Mouse (Mus musculus): ENCODE results near the gene Mast1.

Mast1 gene

DNA sequence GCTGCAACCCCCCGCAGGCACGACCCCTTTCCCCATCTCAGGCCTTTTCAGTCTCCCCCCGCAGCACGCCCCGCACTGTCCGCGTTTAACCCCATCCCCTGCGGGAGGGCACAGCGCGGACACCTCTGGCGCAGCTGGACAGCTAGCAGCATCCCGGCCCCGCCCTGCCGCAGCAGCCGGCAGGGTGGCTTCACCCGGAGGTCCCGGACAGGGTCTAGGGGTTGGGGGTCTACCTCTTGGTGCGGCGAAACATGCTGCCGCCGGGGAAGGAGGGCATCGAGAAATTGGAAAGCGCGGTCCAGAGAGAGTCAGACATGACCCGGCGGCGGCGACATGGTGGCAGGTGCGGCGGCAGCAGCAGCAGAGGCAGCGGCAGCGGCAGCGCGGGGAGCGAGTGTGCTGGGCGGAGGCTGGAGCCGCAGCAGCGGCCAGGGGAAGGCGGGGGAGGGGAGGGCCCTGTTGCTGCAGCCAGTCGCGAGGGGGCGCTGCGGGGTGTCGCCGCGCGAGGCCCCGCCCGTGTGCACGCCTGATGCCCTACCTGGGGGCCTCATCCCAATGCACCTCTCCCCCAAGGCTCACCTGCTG lies at the start of gene Mast1:
Mast1 (minus strand) TSS at position 398 of the 585 bp plus-strand sequence.
- DNase-seq: peak; percentile 33

DNA sequence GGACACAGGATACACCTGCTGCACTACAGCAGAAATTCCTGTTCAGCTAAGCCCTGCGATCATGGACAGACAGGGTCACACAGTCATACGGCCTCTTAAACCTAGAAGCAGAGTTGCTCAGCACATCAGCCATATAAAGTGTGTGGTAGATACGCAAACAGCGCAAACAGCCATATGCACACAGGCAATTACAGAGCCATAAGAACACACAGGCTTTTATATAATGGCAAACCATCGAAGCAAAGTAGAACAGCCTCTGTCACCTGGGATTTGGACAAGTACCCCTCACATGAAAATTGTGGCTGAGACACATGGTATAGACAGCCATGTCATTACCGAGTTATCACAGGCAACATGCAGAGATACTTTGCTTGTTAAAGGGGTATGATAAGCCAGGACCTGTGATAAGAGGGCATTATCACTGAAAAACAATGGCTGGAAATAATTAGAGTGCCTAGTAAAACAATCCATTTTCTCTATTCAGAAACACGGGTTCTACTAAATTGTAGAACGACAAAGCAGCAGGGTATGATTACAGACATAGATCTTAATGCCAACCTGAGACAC lies 49.3 kb upstream of the Mast1 start:
- DNase-seq: no peak

DNA sequence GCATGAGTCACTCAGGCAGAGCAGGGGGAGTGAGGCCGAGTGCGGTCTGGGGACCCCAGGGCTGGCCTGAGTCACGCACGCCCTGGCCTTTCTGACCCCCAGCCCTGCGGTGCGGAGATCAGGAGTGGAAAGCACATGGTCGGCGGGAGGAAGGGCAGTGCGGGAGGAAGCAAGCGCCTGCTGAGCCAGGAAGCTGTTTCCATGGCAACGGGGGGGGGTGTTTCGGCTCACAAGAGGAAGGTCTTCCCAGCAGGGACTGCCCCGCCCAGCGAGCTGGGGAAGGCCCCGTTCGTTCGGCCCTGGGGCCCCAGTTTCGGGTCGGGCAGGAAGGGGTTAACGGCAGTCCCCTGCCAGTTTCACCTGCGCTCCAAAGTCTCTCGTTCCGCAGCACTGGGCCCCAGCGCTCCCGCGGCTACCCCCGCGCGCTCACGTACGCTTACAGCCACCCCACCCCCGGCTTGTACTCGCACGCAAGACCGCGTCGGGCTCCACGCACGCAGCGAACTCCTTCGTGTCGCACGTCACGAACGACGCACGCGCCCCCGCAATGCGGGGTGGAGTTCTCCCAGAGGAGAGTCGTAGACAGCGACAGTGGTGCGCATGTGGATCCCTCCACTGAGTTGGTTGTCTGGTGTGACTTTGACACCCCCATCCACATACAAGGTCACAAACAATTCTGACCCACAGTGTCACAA lies 48.7 kb upstream of the Mast1 start:
- peak; percentile 92 for DNase-seq

DNA sequence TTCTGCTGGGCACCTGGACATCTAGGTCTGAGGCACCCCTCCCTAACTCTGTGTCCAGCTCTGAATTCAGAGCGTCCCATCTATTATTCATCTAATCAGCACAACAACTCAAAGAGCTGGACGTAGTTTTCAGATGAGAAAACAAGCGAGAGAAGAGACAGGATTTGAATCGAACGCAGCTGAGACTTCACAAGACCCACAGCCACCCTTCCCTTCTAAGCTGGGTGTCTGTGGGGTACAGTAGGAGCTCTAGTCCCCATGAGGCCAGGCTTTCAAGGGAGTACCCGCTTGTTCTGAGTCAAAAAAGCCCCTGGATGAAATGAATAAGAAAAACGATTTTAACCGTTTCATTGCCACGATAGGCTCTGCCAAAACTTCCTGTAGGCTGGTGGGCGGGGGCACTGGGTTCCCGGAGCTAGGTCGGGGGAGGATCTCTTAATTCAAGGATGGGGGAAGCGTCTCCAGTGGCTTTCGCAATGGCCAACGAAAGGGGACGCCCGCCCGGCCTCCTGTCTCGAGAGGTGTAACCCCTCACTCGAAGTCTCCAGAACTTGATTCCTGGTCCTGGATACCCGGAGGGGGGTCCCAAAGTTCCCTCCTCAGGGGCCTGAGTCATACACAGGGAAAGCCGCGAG lies 48.0 kb upstream of the Mast1 start:
- no peak for DNase-seq

DNA sequence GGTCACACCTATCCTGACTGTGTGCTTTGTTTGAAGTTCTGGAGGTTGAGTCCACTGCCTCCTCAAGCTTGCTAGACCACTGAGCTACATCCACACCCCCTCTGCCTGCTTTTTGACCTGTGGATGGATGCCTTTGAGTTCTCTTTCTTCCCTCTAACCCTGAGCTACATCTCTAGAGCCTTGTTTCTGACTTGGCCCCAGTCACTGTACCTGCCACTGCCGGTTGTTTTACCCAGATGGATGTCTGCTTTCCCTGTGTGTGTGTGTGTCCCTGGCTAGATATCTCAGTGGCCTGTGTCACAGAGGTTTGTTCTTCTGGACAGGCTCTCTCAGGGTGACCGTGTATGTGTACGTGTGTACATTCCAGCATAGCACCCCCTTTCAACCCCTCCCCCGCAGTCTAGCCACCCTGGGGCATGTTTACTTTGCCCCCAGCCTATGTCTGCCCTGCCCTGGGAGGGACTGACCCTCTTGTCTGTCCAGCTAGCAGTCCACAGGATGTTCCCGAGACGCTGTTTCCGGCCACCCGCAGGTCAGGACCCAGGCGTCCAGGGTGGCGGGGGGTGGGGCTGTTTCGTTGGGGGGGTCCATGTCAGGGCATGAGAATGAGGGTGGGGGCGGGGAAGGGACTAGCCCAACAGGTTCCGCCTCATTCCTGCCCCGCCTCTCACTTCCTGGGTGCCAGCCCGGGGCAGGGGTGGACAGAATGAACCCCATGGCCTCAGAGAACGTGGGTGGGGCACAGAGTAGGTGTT lies 47.3 kb upstream of the Mast1 start:
- DNase-seq: peak; percentile 78

DNA sequence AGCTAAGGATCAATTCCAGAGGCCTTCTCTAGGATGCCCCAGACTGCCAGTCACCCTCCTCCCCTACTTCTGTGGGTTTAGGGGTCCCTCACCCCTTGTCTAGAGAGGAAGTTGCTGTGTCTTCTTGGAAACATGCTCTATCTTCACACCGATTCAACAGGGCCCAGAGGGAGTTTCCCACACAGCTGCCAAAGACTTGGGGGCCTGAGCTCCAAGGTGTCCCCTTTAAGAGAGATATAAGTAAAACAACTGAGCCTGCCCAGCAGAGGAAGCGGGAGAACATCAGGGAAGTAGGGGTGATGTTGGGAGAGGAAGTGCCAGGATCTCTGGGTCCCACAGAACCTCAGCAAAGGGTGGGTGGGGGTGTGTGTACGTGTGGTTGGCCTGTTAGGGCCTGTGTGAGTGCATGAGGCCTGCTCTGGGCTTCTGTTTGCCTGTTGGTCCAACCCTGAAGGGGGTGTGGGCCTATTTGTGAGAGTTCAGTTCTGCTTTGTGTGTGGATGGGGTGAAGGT lies 45.4 kb upstream of the Mast1 start:
- DNase-seq: no peak

DNA sequence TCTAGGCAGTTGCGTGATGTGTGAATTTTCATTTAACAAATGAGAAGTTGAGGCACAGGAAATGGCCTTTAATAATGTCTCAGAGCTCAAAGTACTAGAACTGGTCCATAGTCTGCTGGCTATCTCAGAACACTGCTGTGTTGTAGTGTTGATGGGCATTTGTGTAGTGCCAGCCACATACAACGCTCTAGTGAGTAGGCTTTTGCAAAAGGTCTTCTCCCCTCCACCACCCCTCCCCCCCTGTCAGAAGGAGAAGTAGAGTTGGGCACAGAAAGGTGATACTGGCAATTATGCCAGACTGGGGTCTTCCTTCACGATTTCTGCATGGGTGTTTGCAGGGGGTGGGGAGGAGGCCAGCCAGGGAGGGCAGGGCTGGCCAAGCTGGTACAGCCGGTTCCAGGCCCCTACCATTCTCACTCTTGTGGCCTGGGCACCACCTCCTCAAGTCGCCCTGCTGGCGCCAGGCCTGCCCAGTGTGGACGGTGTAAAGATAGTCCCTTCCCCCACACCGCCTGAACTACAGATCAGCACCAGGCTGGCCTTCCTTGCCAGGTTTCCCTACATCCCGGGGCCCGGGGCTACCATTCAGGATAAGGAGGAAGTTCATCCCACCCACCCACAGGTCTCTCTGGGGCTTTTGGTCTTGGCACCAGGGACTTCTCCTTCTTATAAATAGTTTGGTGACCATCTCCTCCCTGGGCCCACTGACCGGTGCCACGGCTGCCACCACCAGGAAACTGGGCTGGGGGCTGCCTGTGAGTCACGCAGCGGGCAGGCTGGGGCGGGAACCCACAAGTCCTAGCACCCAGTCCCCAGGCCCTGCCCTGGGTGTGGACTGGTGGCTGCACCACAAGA lies 44.7 kb upstream of the Mast1 start:
- peak; percentile 69 for DNase-seq

DNA sequence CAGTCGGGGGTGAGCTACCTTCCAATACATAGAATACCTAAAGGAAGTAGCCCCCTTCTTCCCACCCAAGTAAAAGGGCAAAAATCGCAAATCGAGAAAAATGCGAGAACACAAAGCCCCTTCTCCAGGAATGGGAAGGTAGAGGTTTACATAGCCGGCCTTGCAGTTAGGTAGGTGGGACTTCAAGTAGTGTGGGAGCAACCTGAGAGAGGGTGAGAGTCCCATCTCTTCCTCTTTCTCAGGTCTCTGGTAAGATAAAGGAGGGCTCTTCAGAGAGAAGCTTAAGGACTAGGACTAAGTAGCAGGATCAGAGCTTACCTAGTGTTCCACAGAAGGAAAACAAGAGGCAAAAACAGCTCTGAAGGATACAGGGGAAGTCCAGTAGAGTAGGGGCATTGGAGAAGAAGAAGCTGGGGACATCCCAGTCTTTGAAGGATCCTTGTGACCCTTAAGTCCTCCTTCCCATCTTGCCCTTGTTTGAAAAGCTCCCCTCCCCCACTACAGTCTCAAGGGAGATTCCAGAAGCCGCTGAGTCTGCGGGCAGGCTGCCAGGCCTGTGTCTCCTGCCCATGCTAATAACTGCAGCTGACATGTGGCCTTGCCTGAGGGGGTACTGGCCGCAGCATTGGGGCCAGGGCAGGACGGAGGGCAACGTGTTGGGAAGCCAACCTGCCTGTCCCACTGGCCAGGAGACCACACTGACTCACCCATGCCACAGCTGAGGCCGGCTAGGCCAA lies 43.6 kb upstream of the Mast1 start:
- peak; percentile 98 for DNase-seq

DNA sequence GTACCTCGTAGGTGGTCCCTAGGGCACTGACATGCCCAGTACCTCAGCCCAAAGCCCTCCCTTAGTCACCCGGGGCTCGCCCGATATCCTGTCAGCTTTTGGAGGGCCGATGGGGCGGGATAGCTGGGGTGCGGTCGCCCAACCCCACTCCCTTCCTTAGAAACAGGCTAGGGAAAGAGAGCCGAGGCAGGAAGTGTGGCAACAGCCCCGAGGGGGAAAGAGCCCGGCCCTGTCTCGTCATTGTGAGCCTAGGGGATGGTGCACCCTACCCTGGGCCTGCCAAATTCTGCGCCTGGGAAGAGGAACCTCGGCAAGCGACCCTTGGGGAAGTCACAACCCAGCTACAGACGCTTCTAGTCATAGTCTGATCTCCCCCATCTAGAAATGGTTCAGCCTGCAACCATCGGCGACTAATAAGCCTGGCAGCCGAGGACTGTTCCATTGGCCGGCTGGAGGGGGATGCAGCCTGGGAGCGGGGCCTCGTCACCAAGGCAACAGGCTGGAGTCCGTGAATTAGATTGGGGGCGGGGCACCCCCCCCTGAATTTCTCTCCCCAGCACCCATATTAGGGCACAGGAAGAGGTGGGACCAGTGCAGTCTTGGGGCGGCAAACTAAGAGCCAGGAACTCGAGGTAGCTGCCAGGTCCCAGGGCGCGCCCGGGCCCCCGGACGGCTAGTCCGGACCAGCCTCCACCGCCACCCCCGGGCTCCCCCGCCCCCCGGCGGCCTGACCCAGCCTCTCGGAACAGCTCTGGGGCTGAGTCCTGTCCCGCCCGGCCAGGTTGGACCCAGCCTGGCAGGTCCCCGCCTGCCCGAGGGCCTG lies 42.7 kb upstream of the Mast1 start:
- peak; percentile 98 for DNase-seq

DNA sequence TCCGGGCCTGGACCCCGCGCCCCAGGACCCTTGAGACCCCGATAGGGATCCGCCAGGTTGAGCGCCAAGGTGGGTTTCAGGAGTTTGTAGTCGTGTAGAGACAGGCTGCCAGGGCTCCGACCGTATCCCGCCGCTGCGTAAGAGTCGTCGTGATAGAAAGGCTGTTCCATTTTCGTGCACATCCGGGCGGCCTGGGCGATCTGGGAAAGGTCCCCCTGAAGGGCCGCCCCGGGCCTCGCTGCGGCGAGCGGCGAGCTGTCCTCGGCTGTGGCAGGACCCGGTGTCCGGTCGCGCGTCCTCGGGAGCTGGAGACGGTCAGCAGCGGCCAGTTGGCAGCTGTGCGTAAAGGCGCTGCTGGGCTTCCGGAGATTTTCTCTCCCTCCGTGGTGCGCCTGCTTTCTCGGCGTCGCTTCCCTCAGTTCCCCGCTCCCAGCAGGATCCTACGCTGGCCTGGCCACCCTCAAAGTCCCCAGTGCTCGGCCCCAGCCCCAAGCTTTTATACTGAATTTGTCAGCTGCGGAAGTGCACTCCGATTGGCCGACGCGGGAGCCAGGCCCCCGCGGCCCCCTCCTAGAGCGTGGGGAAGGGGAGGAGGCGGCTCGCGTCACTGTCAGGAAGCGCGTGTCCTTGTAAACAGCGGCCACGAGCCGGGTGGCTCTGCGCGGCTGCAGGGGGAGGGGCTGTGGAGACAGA lies 41.2 kb upstream of the Mast1 start, which contains the start of gene Junb:
Junb (minus strand) TSS at position 471 of the 693 bp plus-strand sequence.
- peak; percentile 97 for DNase-seq

DNA sequence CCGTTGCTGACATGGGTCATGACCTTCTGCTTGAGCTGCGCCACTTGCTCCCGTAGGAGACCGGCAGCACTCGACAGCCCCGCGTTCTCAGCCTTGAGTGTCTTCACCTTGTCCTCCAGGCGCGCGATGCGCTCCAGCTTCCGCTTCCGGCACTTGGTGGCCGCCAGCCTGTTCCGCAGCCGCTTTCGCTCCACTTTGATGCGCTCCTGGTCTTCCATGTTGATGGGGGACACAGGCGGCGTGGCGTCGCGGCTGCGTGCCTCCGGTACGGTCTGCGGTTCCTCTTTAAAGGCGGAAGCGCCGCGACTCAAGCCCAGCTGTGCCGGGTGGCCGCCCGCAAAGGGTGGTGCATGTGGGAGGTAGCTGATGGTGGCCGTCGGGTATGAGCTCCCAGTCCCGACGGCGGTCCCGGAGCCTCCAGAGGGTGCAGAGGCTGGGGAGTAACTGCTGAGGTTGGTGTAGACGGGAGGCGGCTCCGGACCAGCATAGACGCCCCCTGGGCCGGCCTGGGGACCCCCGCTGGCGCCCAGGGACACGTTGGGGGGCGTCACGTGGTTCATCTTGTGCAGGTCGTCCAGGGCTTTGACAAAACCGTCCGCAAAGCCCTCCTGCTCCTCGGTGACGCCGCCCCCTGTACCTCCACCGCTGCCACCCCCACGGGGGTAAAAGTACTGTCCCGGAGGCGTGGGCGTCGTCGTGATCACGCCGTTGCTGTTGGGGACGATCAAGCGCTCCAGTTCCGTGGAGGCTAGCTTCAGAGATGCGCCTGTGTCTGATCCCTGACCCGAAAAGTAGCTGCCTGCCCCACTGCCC lies 40.5 kb upstream of the Mast1 start:
- DNase-seq: peak; percentile 70

DNA sequence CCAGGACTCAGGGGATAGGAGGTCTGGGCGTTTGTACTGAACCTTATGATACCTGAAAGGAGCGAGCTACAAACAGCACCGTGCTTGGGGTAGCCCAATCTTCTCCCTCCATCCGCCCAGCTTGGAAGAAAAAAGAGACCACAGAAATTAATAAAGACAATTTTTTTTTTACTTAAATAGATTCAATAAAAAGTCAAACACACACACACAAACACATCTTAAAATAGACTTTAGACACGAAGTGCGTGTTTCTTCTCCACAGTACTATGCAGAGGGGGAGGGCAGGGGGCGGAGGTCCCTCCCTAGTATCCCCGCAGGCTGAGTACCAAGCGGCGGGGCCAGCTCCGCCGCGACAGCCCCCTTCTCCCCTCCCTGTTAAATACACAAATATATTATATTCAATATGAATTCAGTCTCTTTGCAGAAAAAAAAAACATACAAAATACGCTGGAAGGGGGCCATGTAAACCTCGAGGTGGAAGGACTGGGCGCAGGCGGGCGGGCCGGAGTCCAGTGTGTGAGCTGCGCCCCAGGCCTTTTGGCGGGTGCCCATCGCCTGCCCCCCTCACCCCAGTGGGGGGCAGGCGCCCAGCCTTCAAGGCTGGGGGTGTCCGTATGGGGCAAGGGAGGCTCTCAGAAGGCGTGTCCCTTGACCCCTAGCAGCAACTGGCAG lies 39.7 kb upstream of the Mast1 start:
- no peak for DNase-seq

DNA sequence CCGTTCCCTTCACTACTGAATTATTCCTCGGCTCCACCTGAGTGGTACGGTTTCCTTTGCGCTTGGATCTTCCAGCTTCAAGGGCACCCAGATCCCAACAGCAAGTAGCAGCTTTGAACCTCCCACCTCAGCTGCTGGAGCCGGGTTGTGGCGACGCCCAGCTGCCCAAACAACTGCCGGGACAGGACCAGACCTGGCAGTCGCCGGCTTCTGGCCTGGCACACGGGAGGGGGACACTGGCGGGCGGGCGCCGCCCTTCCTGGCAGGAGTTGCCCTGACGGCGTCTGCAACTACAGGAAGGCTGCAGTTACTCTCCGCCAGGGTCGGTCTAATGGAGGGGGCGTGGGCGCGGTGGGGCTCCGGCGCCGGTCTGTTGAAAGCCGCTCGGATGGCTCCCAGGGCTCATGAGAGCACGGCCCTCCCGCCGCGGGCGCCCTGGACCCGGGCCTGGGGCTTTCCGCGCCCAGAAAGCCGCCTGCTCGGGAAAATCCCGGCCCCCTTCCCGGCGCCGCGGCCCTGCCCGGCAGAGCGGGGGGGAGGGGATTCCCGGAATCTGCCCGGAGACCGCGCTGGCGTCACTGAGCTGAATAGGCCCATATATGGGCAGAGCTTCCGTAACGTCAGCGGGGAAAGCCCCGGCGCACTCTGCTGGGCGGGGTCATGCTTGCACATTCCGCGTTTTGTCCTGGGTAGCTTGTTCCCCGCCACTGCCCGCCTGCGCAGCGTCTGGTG lies 39.0 kb upstream of the Mast1 start:
- peak; percentile 97 for DNase-seq

DNA sequence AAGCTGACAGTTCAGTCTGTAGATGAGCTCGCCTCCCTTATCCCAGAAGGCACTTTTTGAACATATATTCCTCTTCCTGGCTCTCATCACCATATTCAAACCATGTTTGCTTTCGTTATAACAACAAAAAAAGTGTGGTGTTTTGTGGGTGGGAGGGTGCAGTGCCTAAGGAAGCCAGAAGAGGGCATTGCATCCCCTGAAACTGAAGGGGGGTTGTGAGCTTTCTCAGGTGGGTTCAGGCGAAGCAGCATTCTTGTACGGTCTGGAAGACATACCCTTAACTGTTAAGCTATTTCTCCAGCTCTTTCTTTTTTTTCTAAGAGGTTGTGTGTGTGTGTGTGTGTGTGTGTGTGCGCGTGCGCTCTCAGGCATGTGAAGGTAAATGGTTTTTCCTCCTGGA lies 38.3 kb upstream of the Mast1 start:
- peak; percentile 78 for DNase-seq

DNA sequence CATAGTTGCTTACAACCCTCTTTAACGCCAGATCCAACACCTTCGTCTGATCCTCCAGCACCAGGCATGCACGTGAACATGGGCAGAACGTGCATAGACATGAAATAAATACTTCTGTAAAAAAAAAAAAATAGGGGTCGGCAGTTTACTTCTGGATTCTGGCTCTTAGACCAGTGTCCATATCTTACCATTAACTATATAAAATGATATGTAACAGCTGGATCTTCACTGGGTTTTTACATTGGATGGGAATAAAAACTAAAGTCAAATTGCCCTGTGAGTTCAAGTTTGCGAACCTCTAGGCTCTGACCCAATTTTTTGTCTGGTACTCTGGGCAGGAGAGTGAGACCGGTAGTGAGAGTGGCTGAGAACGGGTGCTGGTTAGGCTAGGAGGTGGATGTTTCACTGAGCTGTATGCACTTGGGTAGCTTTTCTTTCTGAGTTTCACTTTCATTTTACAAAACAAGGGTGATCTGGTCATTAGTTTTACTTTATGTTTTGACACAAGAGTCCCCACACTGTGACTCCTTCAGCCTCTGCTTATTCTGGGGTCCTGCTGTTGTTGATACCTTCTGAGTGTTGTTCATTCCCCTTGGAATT lies 37.5 kb upstream of the Mast1 start:
- peak; percentile 21 for DNase-seq

DNA sequence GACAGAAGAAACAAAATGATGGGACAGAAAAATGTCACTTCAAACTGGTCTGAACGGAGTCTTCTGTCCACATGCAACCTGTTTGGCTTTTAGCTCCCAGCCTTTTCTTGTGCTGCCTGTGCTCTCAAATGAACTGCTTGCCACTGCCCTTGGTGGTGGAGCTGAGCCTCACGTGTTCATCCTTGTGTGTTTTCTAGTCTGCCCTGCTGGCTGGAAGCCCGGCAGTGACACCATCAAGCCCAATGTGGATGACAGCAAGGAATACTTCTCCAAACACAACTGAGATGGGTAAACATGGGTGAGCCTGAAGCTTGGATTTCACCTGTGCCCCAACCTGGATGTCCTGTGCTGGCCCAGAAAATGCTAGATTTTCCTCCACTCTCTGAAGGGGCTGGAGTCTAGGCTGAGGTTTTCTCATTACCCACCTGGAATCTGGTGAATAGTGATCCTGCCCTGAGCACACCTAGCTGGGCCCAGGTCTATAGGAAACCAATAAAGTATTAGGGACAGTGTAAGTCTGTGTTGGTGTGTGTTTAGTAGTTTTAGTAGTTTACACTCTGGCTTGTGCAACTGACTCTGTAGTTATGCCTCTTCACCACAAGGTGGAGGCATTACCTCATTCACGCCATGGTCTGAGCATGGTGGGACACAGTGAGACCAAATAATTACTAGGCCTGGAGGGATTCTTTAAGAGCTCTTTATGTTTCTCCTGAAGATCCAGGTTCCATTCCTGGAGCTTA lies 36.8 kb upstream of the Mast1 start:
- DNase-seq: peak; percentile 79
